Mouse (Mus musculus): Measurements from ENCODE around the gene Ms4a6c.
"Not testable (repeated sequence)": the region's sequence is repeated elsewhere in the genome, so short reads cannot be mapped to it uniquely, and the experiment has no call there.

Gene Ms4a6c

GRCm38 (mm10) chr19:11501326-11501725 is 32.2 kb downstream of the Ms4a6c start:
- no peak for DNase-seq (ENCODE audit: low spot score)

- no peak for DNase-seq (ENCODE audit: low spot score)
These were observed 35.7 kb downstream of the Ms4a6c start for GRCm38 (mm10) chr19:11504857-11505256.

GRCm38 (mm10) chr19:11513458-11513857 is 44.3 kb downstream of the Ms4a6c start:
- DNase-seq (ENCODE audit: low spot score) = no peak

- DNase-seq (ENCODE audit: low spot score) = no peak
These were observed 47.1 kb downstream of the Ms4a6c start, which contains the start of gene Ms4a6b for GRCm38 (mm10) chr19:11516246-11516645. Gene Ms4a6b (plus strand): TSS chr19:11516512.

- no peak for DNase-seq (ENCODE audit: low spot score)
These were observed 47.7 kb downstream of the Ms4a6c start for GRCm38 (mm10) chr19:11516845-11517244.

- not testable (repeated sequence) for DNase-seq (ENCODE audit: low spot score)
These were observed 48.2 kb downstream of the Ms4a6c start for GRCm38 (mm10) chr19:11517373-11517772.

- not testable (repeated sequence) for DNase-seq (ENCODE audit: low spot score)
These were observed 49.2 kb downstream of the Ms4a6c start for GRCm38 (mm10) chr19:11518356-11518755.

GRCm38 (mm10) chr19:11520146-11520545 is 51.0 kb downstream of the Ms4a6c start:
- no peak for DNase-seq (ENCODE audit: low spot score)
